Mouse (Mus musculus) thymus, postnatal 0 days (tissue): Measurements from ENCODE around the gene Lgals2. TPM values are rescaled to one million over a fixed set of nuclear protein-coding genes. Genes with fewer than 3 reads are reported as not detected.
"Not testable (repeated sequence)": the region's sequence is repeated elsewhere in the genome, so short reads cannot be mapped to it uniquely, and the experiment has no call there.

Source experiments
- DNase-seq: peaks from one replicate; pipeline ENCODE4 v3.0.0-alpha.2; 2015; ENCODE audit warnings: low spot score
- polyA plus RNA-seq: library from polyadenylated mRNA; unstranded; fragments of >200 nt; fragmentation: Nextera tagmentation; extraction: Ambion mirVana; gene quantifications from 2 replicates; pipeline ENCODE4 v1.2.1, GENCODE M21; 2015

Lgals2 gene
- polyA plus RNA-seq, 1 experiment from 2014 or later = 3.3 TPM

GRCm38 (mm10) chr15:78875537-78875936 lies 20.2 kb upstream of the Lgals2 start:
- no peak for DNase-seq

- DNase-seq = no peak
Observed at GRCm38 (mm10) chr15:78874989-78875388, 19.7 kb upstream of the Lgals2 start.

GRCm38 (mm10) chr15:78873803-78874435 lies 18.6 kb upstream of the Lgals2 start:
- no peak for DNase-seq

GRCm38 (mm10) chr15:78872021-78872608 lies 16.8 kb upstream of the Lgals2 start:
- DNase-seq = peak; percentile 23

- DNase-seq = peak; percentile 74
Observed at GRCm38 (mm10) chr15:78869775-78870174, 14.4 kb upstream of the Lgals2 start.

GRCm38 (mm10) chr15:78868826-78869233 lies 13.5 kb upstream of the Lgals2 start:
- no peak for DNase-seq

- no peak for DNase-seq
Observed at GRCm38 (mm10) chr15:78868398-78868797, 13.1 kb upstream of the Lgals2 start.

GRCm38 (mm10) chr15:78863852-78864253 lies 8.5 kb upstream of the Lgals2 start:
- DNase-seq = peak; percentile 53

- no peak for DNase-seq
Observed at GRCm38 (mm10) chr15:78863154-78863553, 7.8 kb upstream of the Lgals2 start.

- no peak for DNase-seq
Observed at GRCm38 (mm10) chr15:78862280-78862679, 7.0 kb upstream of the Lgals2 start.

GRCm38 (mm10) chr15:78859714-78860113 lies 4.4 kb upstream of the Lgals2 start:
- peak; percentile 51 for DNase-seq

GRCm38 (mm10) chr15:78859311-78859710 lies 4.0 kb upstream of the Lgals2 start:
- DNase-seq = no peak

GRCm38 (mm10) chr15:78857009-78857408 lies 1.7 kb upstream of the Lgals2 start:
- DNase-seq = no peak

GRCm38 (mm10) chr15:78851505-78852153 lies 3.7 kb downstream of the Lgals2 start:
- DNase-seq = peak; percentile 86

- DNase-seq = no peak
Observed at GRCm38 (mm10) chr15:78850944-78851343, 4.4 kb downstream of the Lgals2 start.

GRCm38 (mm10) chr15:78850059-78850824 lies 5.1 kb downstream of the Lgals2 start:
- no peak for DNase-seq

- no peak for DNase-seq
Observed at GRCm38 (mm10) chr15:78849485-78849884, 5.8 kb downstream of the Lgals2 start.

GRCm38 (mm10) chr15:78848467-78848866 lies 6.9 kb downstream of the Lgals2 start:
- DNase-seq = peak; percentile 80

GRCm38 (mm10) chr15:78846805-78847204 lies 8.5 kb downstream of the Lgals2 start:
- not testable (repeated sequence) for DNase-seq

- DNase-seq = no peak
Observed at GRCm38 (mm10) chr15:78846352-78846751, 9.0 kb downstream of the Lgals2 start.

- DNase-seq = no peak
Observed at GRCm38 (mm10) chr15:78845867-78846266, 9.5 kb downstream of the Lgals2 start.

- DNase-seq = no peak
Observed at GRCm38 (mm10) chr15:78845321-78845720, 10.0 kb downstream of the Lgals2 start.
